Mouse (Mus musculus): ENCODE data around the gene Map1b. TPM values are rescaled to one million over a fixed set of nuclear protein-coding genes. Genes with fewer than 3 reads are reported as not detected.

Gene Map1b
- polyA plus RNA-seq, 1 experiment from 2014 or later = 1,780 TPM

- no peaks in the 10 kb centered on the region for H3K9me3 ChIP-seq
- no peak overlapping the region for H3K4me3 ChIP-seq
- H3K27me3 ChIP-seq = no peaks in the 10 kb centered on the region
- H3K27ac ChIP-seq (replicated peaks) = peak overlapping the region; percentile 78
- peaks cover 75% of the 10 kb centered on the region for H3K4me1 ChIP-seq (replicated peaks)
- H3K9ac ChIP-seq = peak overlapping the region; percentile 49
- H3K36me3 ChIP-seq = peaks cover 42% of the 10 kb centered on the region
- no peak for ATAC-seq (ENCODE audit: low read depth)
- WGBS = 18% methylated on average over 7 of the region's 7 CpGs
- peak overlapping the region; percentile 38 for H3K4me2 ChIP-seq
Observed at GRCm38 (mm10) chr13:99501393-99501792, 14.9 kb downstream of the Map1b start.

- Histone ChIP-seq H3K27me3 (no peaks in the 10 kb centered on the region), H3K36me3 (peaks cover 34% of the 10 kb centered on the region), H3K27ac (replicated peaks) (peak overlapping the region; percentile 78), H3K4me3 (no peak overlapping the region), H3K4me1 (replicated peaks) (peaks cover 69% of the 10 kb centered on the region), H3K9me3 (no peaks in the 10 kb centered on the region), H3K9ac (peak overlapping the region; percentile 49; the same call in 1 of the 2 replicates), H3K4me2 (peak overlapping the region; percentile 38; the same call in 1 of the 2 replicates)
- no peak for ATAC-seq (ENCODE audit: low read depth)
- WGBS = 75% methylated on average over 3 of the region's 3 CpGs
Observed at GRCm38 (mm10) chr13:99500609-99501008, 15.7 kb downstream of the Map1b start.

DNA sequence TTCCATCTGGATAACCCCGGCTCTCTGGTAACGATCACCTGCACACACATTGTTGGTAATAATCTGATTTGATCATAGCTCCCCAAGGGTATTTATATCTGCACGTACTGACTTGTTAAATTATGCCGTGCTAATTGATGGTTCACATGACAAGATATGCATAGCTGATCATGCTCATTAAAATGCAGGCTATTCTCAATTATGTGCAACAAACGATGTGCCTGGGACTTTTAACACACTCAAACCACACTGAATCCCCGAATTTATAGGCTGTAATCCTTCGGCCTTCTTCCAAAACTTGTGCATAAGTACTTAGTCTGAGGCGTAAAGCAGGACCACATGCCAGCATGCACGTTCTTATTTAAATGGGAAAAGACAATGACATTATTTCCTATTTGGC lies 16.6 kb downstream of the Map1b start:
- Histone ChIP-seq H3K36me3 (peaks cover 30% of the 10 kb centered on the region), H3K4me3 (no peak overlapping the region), H3K4me1 (replicated peaks) (peaks cover 67% of the 10 kb centered on the region), H3K27me3 (no peaks in the 10 kb centered on the region), H3K27ac (replicated peaks) (no peak overlapping the region), H3K9ac (no peak overlapping the region), H3K4me2 (no peak overlapping the region), H3K9me3 (no peaks in the 10 kb centered on the region)
- no peak for ATAC-seq (ENCODE audit: low read depth)
- 31% methylated on average over 9 of the region's 9 CpGs for WGBS

DNA sequence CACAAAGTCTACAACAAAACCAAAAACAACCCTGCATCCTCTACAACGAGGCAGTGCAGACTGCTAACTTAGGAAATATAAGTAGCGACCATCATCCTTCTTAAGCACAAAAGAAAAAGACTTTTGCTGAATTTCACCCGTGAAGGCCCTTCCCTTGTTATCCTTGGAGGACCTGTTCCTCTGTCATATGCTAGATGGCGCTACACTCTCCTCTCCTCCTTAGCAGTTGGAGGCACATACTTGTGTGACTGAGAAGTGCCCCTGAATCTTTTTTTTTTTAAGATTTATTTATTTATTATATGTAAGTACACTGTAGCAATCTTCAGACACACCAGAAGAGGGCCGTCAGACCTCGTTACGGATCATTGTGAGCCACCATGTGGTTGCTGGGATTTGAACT lies 20.2 kb downstream of the Map1b start:
- Histone ChIP-seq H3K4me3 (no peak overlapping the region), H3K36me3 (peaks cover 20% of the 10 kb centered on the region), H3K27me3 (no peaks in the 10 kb centered on the region), H3K9ac (no peak overlapping the region), H3K9me3 (no peaks in the 10 kb centered on the region), H3K4me1 (replicated peaks) (peaks cover 68% of the 10 kb centered on the region), H3K4me2 (no peak overlapping the region), H3K27ac (replicated peaks) (no peak overlapping the region)
- 89% methylated on average over 7 of the region's 7 CpGs for WGBS
- no peak for ATAC-seq (ENCODE audit: low read depth)

GRCm38 (mm10) chr13:99494416-99494815 lies 21.9 kb downstream of the Map1b start:
- Histone ChIP-seq H3K4me3 (no peak overlapping the region), H3K9me3 (no peaks in the 10 kb centered on the region), H3K4me2 (no peak overlapping the region), H3K36me3 (peaks cover 27% of the 10 kb centered on the region), H3K27ac (replicated peaks) (no peak overlapping the region), H3K9ac (no peak overlapping the region), H3K4me1 (replicated peaks) (peaks cover 58% of the 10 kb centered on the region), H3K27me3 (no peaks in the 10 kb centered on the region)
- WGBS = 72% methylated on average over 10 of the region's 10 CpGs
- no peak for ATAC-seq (ENCODE audit: low read depth)

- 0 out of 2 replicates have a peak, but pooled peaks have one; percentile 7 for ATAC-seq (ENCODE audit: low read depth)
- no peaks in the 10 kb centered on the region for H3K27me3 ChIP-seq
- H3K9ac ChIP-seq = peak overlapping the region; percentile 52; the same call in 1 of the 2 replicates
- peak overlapping the region; percentile 72 for H3K27ac ChIP-seq (replicated peaks)
- H3K4me1 ChIP-seq (replicated peaks) = peaks cover 57% of the 10 kb centered on the region
- WGBS = 41% methylated on average over 5 of the region's 5 CpGs
- H3K4me3 ChIP-seq = no peak overlapping the region
- H3K9me3 ChIP-seq = no peaks in the 10 kb centered on the region
- H3K4me2 ChIP-seq = no peak overlapping the region
- H3K36me3 ChIP-seq = peaks cover 37% of the 10 kb centered on the region
Observed at GRCm38 (mm10) chr13:99493304-99493904, 22.9 kb downstream of the Map1b start.

- WGBS = 25% methylated on average over 7 of the region's 7 CpGs
- Histone ChIP-seq H3K9me3 (no peaks in the 10 kb centered on the region), H3K27ac (replicated peaks) (peak overlapping the region; percentile 72), H3K36me3 (peaks cover 39% of the 10 kb centered on the region), H3K9ac (peak overlapping the region; percentile 52; the same call in 1 of the 2 replicates), H3K4me2 (no peak overlapping the region), H3K27me3 (no peaks in the 10 kb centered on the region), H3K4me3 (no peak overlapping the region), H3K4me1 (replicated peaks) (peaks cover 62% of the 10 kb centered on the region)
- ATAC-seq (ENCODE audit: low read depth) = peak; percentile 51; the same call in 1 of the 2 replicates
Observed at GRCm38 (mm10) chr13:99492619-99493303, 23.6 kb downstream of the Map1b start.

GRCm38 (mm10) chr13:99489998-99490397 lies 26.3 kb downstream of the Map1b start:
- H3K4me1 ChIP-seq (replicated peaks) = peaks cover 69% of the 10 kb centered on the region
- WGBS = 94% methylated on average over 4 of the region's 4 CpGs
- H3K27ac ChIP-seq (replicated peaks) = no peak overlapping the region
- H3K27me3 ChIP-seq = no peaks in the 10 kb centered on the region
- no peak overlapping the region for H3K4me3 ChIP-seq
- H3K9me3 ChIP-seq = no peaks in the 10 kb centered on the region
- H3K9ac ChIP-seq = no peak overlapping the region
- ATAC-seq (ENCODE audit: low read depth) = no peak
- peaks cover 58% of the 10 kb centered on the region for H3K36me3 ChIP-seq
- no peak overlapping the region for H3K4me2 ChIP-seq

DNA sequence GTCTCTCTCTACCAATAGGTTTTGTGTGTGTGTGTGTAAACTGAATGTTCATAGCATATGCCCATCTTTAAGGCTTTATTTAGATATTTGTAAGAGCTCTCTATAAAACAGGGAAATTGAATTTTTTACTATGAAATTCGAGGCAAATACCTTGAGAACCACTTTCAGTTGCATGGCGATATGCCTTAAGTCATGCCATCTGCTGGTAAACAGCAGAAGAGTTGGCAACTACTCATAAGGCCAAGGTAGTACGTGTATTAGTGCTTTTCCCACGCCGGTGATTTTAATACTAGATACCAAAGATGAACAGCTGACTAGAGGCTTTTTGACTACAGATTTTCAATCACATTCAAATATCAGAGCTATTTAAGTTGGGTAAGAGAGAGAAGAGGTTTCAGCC lies 27.2 kb downstream of the Map1b start:
- Histone ChIP-seq H3K9me3 (no peaks in the 10 kb centered on the region), H3K27me3 (no peaks in the 10 kb centered on the region), H3K36me3 (peaks cover 55% of the 10 kb centered on the region), H3K4me2 (no peak overlapping the region), H3K4me3 (no peak overlapping the region), H3K27ac (replicated peaks) (no peak overlapping the region), H3K9ac (no peak overlapping the region), H3K4me1 (replicated peaks) (peaks cover 68% of the 10 kb centered on the region)
- WGBS = 90% methylated on average over 5 of the region's 5 CpGs
- ATAC-seq (ENCODE audit: low read depth) = no peak

GRCm38 (mm10) chr13:99485861-99486260 lies 30.5 kb downstream of the Map1b start:
- ATAC-seq (ENCODE audit: low read depth) = no peak
- H3K36me3 ChIP-seq = peaks cover 53% of the 10 kb centered on the region
- H3K9me3 ChIP-seq = no peaks in the 10 kb centered on the region
- H3K4me3 ChIP-seq = no peak overlapping the region
- 94% methylated on average over 9 of the region's 9 CpGs for WGBS
- H3K4me2 ChIP-seq = no peak overlapping the region
- H3K27ac ChIP-seq (replicated peaks) = no peak overlapping the region; the same call in 1 of the 2 replicates
- H3K4me1 ChIP-seq (replicated peaks) = peaks cover 67% of the 10 kb centered on the region
- H3K27me3 ChIP-seq = no peaks in the 10 kb centered on the region
- H3K9ac ChIP-seq = no peak overlapping the region

DNA sequence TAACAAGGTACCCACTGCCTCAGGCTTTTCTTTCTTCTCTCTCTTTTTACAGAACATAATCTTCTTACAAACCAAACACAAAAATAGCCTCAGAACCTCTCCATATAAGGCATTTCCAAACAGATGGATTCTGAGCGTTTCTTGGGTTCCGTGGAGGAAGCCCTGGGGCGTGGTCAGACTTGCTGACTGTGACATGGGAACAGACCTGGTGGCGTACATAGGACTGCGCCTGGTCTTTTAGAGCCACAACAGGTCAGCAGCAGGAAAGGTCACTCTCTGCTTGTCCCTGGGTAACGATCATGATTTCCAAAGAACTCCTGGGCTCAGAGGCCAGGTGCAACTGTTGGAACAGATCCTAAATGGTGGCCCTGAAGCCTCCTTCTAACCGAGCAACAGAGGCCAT lies 31.0 kb downstream of the Map1b start:
- Histone ChIP-seq H3K4me3 (no peak overlapping the region), H3K27ac (replicated peaks) (no peak overlapping the region; the same call in 1 of the 2 replicates), H3K9ac (no peak overlapping the region), H3K4me1 (replicated peaks) (peaks cover 68% of the 10 kb centered on the region), H3K9me3 (no peaks in the 10 kb centered on the region), H3K4me2 (no peak overlapping the region), H3K36me3 (peaks cover 48% of the 10 kb centered on the region), H3K27me3 (no peaks in the 10 kb centered on the region)
- ATAC-seq (ENCODE audit: low read depth) = no peak
- 83% methylated on average over 7 of the region's 7 CpGs for WGBS

DNA sequence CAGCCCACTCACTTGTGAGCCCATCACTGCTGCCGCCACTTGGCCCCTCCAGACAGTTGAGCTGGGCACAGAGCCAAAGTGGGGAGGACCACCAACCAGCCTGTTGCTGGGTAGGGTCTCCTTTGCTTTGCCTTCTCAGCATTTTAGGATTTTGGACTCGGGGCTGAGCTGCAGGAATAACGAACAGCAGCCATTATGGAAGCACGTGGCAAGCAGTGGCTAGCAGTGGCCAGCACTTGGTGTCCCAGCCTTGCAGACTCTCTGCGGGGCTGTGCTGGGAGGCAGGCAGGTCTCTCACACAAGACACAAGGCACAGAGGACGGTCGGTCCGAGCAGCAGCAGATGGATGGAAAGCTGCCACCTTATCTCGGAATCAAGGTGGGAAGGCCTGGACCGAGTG lies 31.4 kb downstream of the Map1b start:
- no peaks in the 10 kb centered on the region for H3K27me3 ChIP-seq
- H3K27ac ChIP-seq (replicated peaks) = no peak overlapping the region
- no peaks in the 10 kb centered on the region for H3K9me3 ChIP-seq
- no peak overlapping the region for H3K4me3 ChIP-seq
- no peak overlapping the region for H3K4me2 ChIP-seq
- WGBS = 75% methylated on average over 10 of the region's 10 CpGs
- peaks cover 68% of the 10 kb centered on the region for H3K4me1 ChIP-seq (replicated peaks)
- H3K36me3 ChIP-seq = peaks cover 43% of the 10 kb centered on the region
- no peak overlapping the region for H3K9ac ChIP-seq
- no peak for ATAC-seq (ENCODE audit: low read depth)

Data from neural tube, embryonic 13.5 days (tissue).